ENCODE assay signal across 38 mouse cellular contexts in the genomic region with DNA sequence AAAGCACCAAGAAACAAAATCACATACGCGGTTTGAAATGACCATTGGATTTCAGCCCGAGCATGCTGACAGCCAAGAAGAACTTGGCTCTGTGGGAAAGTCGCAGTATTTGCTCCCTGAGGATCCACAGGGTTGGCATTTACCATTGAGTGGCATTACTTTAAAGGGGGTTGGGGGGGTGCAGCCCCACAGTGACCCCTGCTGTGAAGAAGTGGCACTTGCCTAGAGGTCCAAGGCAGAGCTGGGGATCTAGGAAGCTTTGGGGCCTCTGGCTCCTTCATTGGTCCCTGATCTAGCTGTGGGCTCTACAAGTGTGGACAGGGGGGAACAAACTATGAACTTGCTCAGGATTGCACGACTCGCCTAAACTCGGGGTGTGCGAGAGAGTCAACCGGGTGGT. TPM values are rescaled to one million over a fixed set of nuclear protein-coding genes. Genes with fewer than 3 reads are reported as not detected.
"Had no signal": no experiment of that assay in that cellular context is flagged by ENCODE, and none has a peak within 500 bp of the region (broad histone marks: within the 10 kb centered on the region; RNA-seq: fewer than 3 reads in every experiment).

No protein-coding gene starts in this region.

- H3K4me2 ChIP-seq: heart, embryonic 12.5 days; hindbrain, embryonic 13.5 days; hindbrain, embryonic 15.5 days; kidney, embryonic 15.5 days; limb, embryonic 12.5 days; liver, embryonic 11.5 days had no signal

- DNase-seq: gastrocnemius, postnatal 14 days; gastrocnemius, postnatal 36 days; heart, adult 18-20 months; heart, postnatal 10 days; kidney, adult 11 months; kidney, adult 2 months; kidney, adult 9 months; kidney, postnatal 14 days; kidney, postnatal 36 days; liver had no signal

- H3K27me3 ChIP-seq: heart, embryonic 12.5 days; hindbrain, embryonic 13.5 days; hindbrain, embryonic 15.5 days; kidney, embryonic 15.5 days; limb, embryonic 12.5 days had no signal

- H3K36me3 ChIP-seq: heart, embryonic 10.5 days; heart, embryonic 12.5 days; hindbrain, embryonic 13.5 days; hindbrain, embryonic 15.5 days; kidney, embryonic 15.5 days; limb, embryonic 10.5 days; limb, embryonic 12.5 days had no signal

- H3K27ac ChIP-seq: heart, embryonic 10.5 days; hindbrain, embryonic 13.5 days; hindbrain, embryonic 15.5 days; hindbrain, postnatal 0 days; kidney, embryonic 15.5 days; kidney, postnatal 0 days; layer of hippocampus, adult 2 months; left cerebral cortex, adult 2 months; limb, embryonic 10.5 days; limb, embryonic 12.5 days had no signal

- H3K9me3 ChIP-seq: heart, embryonic 10.5 days; heart, embryonic 12.5 days; hindbrain, embryonic 13.5 days; hindbrain, embryonic 15.5 days; kidney, embryonic 15.5 days; limb, embryonic 10.5 days; limb, embryonic 12.5 days had no signal

- ATAC-seq: hindbrain, postnatal 0 days had no signal

- H3K4me3 ChIP-seq: heart, embryonic 10.5 days; heart, embryonic 12.5 days; hindbrain, embryonic 13.5 days; hindbrain, embryonic 15.5 days; kidney, embryonic 15.5 days; layer of hippocampus, adult 2 months; left cerebral cortex, adult 2 months; limb, embryonic 10.5 days; limb, embryonic 12.5 days had no signal

- H3K9ac ChIP-seq: heart, embryonic 12.5 days; hindbrain, embryonic 13.5 days; hindbrain, embryonic 15.5 days; kidney, embryonic 15.5 days; limb, embryonic 12.5 days had no signal

- H3K4me1 ChIP-seq: heart, embryonic 10.5 days; heart, embryonic 12.5 days; hindbrain, embryonic 13.5 days; hindbrain, embryonic 15.5 days; kidney, embryonic 15.5 days; limb, embryonic 10.5 days; limb, embryonic 12.5 days had no signal

RNA-seq across cellular contexts. Expression of gene AF067061, which starts 15.9 kb away (rescaled TPM):
- total RNA-seq: gastrocnemius, adult 18-20 months; gastrocnemius, adult 8-10 months; gastrocnemius, postnatal 14 days; gastrocnemius, postnatal 36 days; heart, adult 18-20 months; heart, adult 8-10 months; heart, postnatal 10 days; heart, postnatal 25 days; hematopoietic stem cell, adult 5-6 weeks; hindbrain, postnatal 0 days; layer of hippocampus, adult 2 months; layer of hippocampus, postnatal 10 days; layer of hippocampus, postnatal 25 days; left cerebral cortex, adult 2 months; left cerebral cortex, postnatal 14 days; left cerebral cortex, postnatal 36 days had no signal
- polyA plus RNA-seq: gonadal fat pad, adult 2 months; heart, embryonic 10.5 days; heart, embryonic 12.5 days; heart, embryonic 14.5 days; heart, embryonic 16.5 days; hindbrain, embryonic 11.5 days; hindbrain, embryonic 13.5 days; hindbrain, embryonic 15.5 days; hindbrain, postnatal 0 days; intestine, embryonic 14.5 days; kidney, adult 2 months; kidney, embryonic 15.5 days; kidney, postnatal 0 days; large intestine, adult 2 months; limb, embryonic 10.5 days; limb, embryonic 12.5 days; limb, embryonic 14.5 days; liver, embryonic 11.5 days had no signal

RNA-seq across cellular contexts. Expression of gene BC147527, which starts 21.4 kb away (rescaled TPM):
- total RNA-seq: gastrocnemius, adult 18-20 months; gastrocnemius, adult 8-10 months; gastrocnemius, postnatal 14 days; gastrocnemius, postnatal 36 days; heart, adult 18-20 months; heart, adult 8-10 months; heart, postnatal 10 days; heart, postnatal 25 days; hindbrain, postnatal 0 days; layer of hippocampus, adult 2 months; layer of hippocampus, postnatal 10 days; layer of hippocampus, postnatal 25 days; left cerebral cortex, adult 2 months; left cerebral cortex, postnatal 14 days; left cerebral cortex, postnatal 36 days had no signal
- polyA plus RNA-seq: heart, embryonic 10.5 days; heart, embryonic 12.5 days; hindbrain, embryonic 15.5 days; limb, embryonic 10.5 days; limb, embryonic 12.5 days had no signal

RNA-seq across cellular contexts. Expression of gene Tcstv3, which starts 37.9 kb away (rescaled TPM):
- total RNA-seq: gastrocnemius, adult 18-20 months; gastrocnemius, adult 8-10 months; gastrocnemius, postnatal 14 days; gastrocnemius, postnatal 36 days; heart, adult 18-20 months; heart, adult 8-10 months; heart, postnatal 10 days; heart, postnatal 25 days; hematopoietic stem cell, adult 5-6 weeks; hindbrain, postnatal 0 days; layer of hippocampus, adult 2 months; layer of hippocampus, postnatal 10 days; layer of hippocampus, postnatal 25 days; left cerebral cortex, adult 2 months; left cerebral cortex, postnatal 14 days; left cerebral cortex, postnatal 36 days had no signal
- polyA plus RNA-seq: gonadal fat pad, adult 2 months; heart, embryonic 10.5 days; heart, embryonic 12.5 days; heart, embryonic 14.5 days; heart, embryonic 16.5 days; hindbrain, embryonic 11.5 days; hindbrain, embryonic 13.5 days; hindbrain, embryonic 15.5 days; hindbrain, postnatal 0 days; intestine, embryonic 14.5 days; kidney, adult 2 months; kidney, embryonic 15.5 days; kidney, postnatal 0 days; large intestine, adult 2 months; limb, embryonic 10.5 days; limb, embryonic 12.5 days; limb, embryonic 14.5 days; liver, embryonic 11.5 days had no signal

RNA-seq across cellular contexts. Expression of gene Gm21731, which starts 39.9 kb away (rescaled TPM):
- total RNA-seq: gastrocnemius, adult 18-20 months; gastrocnemius, adult 8-10 months; gastrocnemius, postnatal 14 days; gastrocnemius, postnatal 36 days; heart, adult 18-20 months; heart, adult 8-10 months; heart, postnatal 10 days; heart, postnatal 25 days; hematopoietic stem cell, adult 5-6 weeks; hindbrain, postnatal 0 days; layer of hippocampus, adult 2 months; layer of hippocampus, postnatal 10 days; layer of hippocampus, postnatal 25 days; left cerebral cortex, adult 2 months; left cerebral cortex, postnatal 14 days; left cerebral cortex, postnatal 36 days had no signal
- polyA plus RNA-seq: gonadal fat pad, adult 2 months; heart, embryonic 10.5 days; heart, embryonic 12.5 days; heart, embryonic 14.5 days; heart, embryonic 16.5 days; hindbrain, embryonic 11.5 days; hindbrain, embryonic 13.5 days; hindbrain, embryonic 15.5 days; hindbrain, postnatal 0 days; intestine, embryonic 14.5 days; kidney, adult 2 months; kidney, embryonic 15.5 days; kidney, postnatal 0 days; large intestine, adult 2 months; limb, embryonic 10.5 days; limb, embryonic 12.5 days; limb, embryonic 14.5 days; liver, embryonic 11.5 days had no signal
